In the genomic region with DNA sequence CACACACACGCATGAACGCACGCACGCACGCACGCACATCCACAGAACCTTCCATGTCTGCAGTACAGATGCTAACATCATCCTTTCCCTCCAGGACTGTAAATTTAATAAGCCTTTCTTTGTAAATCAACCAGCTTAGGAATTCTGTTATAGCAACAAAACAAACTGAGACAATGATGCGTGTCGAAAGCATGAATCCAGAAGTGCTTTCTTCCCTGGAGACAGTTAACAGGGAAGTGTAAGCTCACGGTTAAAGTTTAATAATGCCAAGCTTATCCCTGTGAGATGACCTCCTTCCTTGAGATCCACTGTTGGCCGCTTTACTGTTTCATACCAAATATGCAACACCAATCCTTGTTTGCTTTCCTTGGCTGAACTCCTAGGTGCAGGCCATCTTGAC, we compare ENCODE assay signal across 22 mouse cellular contexts.
"Had no signal": no experiment of that assay in that cellular context is flagged by ENCODE, and none has a peak within 500 bp of the region (broad histone marks: within the 10 kb centered on the region; RNA-seq: fewer than 3 reads in every experiment).

No protein-coding gene starts in this region.

- H3K4me2 ChIP-seq: heart, embryonic 11.5 days; heart, embryonic 13.5 days; heart, embryonic 15.5 days; hindbrain, embryonic 13.5 days; hindbrain, embryonic 15.5 days; limb, embryonic 13.5 days; limb, embryonic 15.5 days; liver, embryonic 12.5 days had no signal

- H3K9me3 ChIP-seq: heart, embryonic 13.5 days; heart, embryonic 15.5 days; hindbrain, embryonic 15.5 days; limb, embryonic 15.5 days; liver, embryonic 12.5 days had no signal

- H3K9ac ChIP-seq: heart, embryonic 13.5 days; heart, embryonic 15.5 days; hindbrain, embryonic 13.5 days; hindbrain, embryonic 15.5 days; limb, embryonic 13.5 days; limb, embryonic 15.5 days; liver, embryonic 12.5 days; liver, embryonic 14.5 days had no signal

- H3K27me3 ChIP-seq: heart, embryonic 13.5 days; heart, embryonic 15.5 days; hindbrain, embryonic 13.5 days; hindbrain, embryonic 15.5 days; limb, embryonic 13.5 days; limb, embryonic 15.5 days; liver, embryonic 12.5 days had no signal

- H3K4me3 ChIP-seq: heart, embryonic 13.5 days; heart, embryonic 15.5 days; hindbrain, embryonic 13.5 days; hindbrain, embryonic 15.5 days; limb, embryonic 13.5 days; limb, embryonic 15.5 days; liver, embryonic 12.5 days had no signal

- DNase-seq: gastrocnemius, postnatal 14 days; gastrocnemius, postnatal 36 days; heart, adult 18-20 months; heart, postnatal 14 days; heart, postnatal 36 days; kidney, adult 11 months; kidney, postnatal 14 days; kidney, postnatal 36 days; layer of hippocampus, adult 9-11 months; layer of hippocampus, postnatal 36 days; left cerebral cortex, postnatal 4 days had no signal

- H3K27ac ChIP-seq: heart, embryonic 13.5 days; heart, embryonic 15.5 days; hindbrain, embryonic 13.5 days; hindbrain, embryonic 15.5 days; hindbrain, postnatal 0 days; limb, embryonic 13.5 days; limb, embryonic 15.5 days; liver, embryonic 12.5 days; liver, embryonic 14.5 days had no signal

- ATAC-seq: hindbrain, postnatal 0 days; intestine, embryonic 16.5 days; liver, embryonic 12.5 days had no signal

- H3K4me1 ChIP-seq: heart, embryonic 13.5 days; heart, embryonic 15.5 days; hindbrain, embryonic 13.5 days; hindbrain, embryonic 15.5 days; limb, embryonic 13.5 days; limb, embryonic 15.5 days; liver, embryonic 12.5 days had no signal

- H3K36me3 ChIP-seq: hindbrain, embryonic 13.5 days; hindbrain, embryonic 15.5 days; liver, embryonic 12.5 days had no signal
